Mouse (Mus musculus): ENCODE results near the gene 1700029P11Rik. TPM values are rescaled to one million over a fixed set of nuclear protein-coding genes. Genes with fewer than 3 reads are reported as not detected.
"Not testable (repeated sequence)": the region's sequence is repeated elsewhere in the genome, so short reads cannot be mapped to it uniquely, and the experiment has no call there.

1700029P11Rik gene
- total RNA-seq, 2 experiments from 2014 or later: not detected

DNA sequence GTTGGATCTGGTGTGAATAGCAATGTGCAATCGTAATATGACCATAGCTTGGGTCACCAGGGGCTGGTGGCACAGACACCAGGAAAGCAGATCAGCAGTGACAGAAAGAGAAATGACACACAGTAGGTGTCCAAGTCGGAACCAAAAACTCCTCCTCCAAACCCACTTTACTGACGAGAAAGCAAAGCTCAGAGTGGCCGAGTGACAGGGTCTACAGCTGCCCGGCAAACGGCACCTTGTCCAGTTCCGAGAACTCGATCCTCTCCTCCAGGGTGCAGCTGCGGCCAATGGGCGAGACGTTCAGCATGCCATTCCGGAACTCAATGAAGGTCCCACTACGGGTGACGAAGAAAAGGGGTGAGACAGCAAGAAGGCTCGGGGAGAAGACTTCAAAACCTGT is 24.9 kb upstream of the 1700029P11Rik start:
- no peak for DNase-seq (ENCODE audit: low spot score in 2 of 2)
- intact Hi-C loops (cut with DNase I): no loop called here

DNA sequence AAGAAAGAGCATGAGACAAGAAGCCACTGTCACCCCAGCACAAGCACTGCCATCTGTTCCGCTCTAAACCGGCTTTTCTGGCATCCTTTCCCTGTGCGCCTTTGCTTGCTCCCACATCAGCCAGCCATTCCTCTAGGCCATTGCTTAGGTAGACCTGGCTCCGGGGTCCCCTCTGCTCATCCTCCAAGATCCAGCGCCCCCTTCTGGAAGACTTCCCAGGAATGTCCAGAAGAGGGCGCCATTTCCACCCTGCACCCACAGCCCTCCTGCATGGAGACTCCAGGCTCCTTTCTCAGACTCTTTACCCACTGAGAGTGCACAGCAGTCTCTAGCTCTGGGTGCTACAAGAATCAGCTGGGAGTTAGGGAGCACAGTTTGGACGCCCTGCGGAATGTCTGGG is 23.9 kb upstream of the 1700029P11Rik start:
- DNase-seq (ENCODE audit: low spot score in 2 of 2): peak; percentile 51 to 56
- intact Hi-C loops (cut with DNase I): no loop called here

DNA sequence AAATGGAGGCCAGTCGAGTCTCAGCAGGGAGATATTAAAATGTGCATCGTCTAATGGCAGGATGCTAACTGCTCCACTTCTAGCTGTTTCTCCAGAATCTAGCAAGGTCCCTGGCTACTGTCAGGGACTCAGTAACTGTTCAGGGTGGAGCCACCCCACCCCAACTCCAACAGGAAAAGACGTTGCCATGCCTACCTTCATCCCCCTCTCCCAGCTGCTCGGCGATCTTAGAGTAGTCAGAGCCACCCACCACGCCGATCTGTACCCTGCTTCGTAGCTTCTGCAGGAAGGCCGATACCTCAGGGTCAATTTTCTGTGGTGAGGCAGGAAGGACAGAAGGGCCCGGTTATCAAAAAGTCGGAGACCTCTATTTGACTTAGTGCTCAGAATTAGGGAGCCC is 22.7 kb upstream of the 1700029P11Rik start:
- peak in 1 of 2 experiments; percentile 38 for DNase-seq (ENCODE audit: low spot score in 2 of 2)
- intact Hi-C loops (cut with DNase I): no loop called here

DNA sequence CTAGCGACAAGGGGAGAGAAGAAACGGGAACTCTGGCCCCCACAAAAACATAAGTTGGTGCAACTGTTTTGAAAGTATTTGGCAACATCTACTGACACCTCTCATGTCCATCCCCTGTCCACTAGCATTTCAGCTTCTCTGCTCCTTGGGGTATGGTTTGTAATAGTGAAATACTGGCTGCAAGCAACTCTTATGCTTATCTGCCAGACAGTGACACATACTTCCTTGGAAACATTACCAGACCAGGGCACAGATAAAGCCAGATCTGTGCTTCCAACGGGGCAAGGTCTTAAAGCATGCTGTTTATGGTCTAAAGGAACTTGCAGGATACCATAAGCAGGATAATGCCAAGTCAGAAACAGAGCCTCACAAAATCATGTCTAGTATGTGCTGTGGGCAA is 21.4 kb upstream of the 1700029P11Rik start:
- intact Hi-C loops (cut with DNase I): loop anchor here (2.0 kb wide), 1 partner anchor 20 kb away; no protein-coding TSS in a partner anchor
- DNase-seq (ENCODE audit: low spot score in 2 of 2): no peak

DNA sequence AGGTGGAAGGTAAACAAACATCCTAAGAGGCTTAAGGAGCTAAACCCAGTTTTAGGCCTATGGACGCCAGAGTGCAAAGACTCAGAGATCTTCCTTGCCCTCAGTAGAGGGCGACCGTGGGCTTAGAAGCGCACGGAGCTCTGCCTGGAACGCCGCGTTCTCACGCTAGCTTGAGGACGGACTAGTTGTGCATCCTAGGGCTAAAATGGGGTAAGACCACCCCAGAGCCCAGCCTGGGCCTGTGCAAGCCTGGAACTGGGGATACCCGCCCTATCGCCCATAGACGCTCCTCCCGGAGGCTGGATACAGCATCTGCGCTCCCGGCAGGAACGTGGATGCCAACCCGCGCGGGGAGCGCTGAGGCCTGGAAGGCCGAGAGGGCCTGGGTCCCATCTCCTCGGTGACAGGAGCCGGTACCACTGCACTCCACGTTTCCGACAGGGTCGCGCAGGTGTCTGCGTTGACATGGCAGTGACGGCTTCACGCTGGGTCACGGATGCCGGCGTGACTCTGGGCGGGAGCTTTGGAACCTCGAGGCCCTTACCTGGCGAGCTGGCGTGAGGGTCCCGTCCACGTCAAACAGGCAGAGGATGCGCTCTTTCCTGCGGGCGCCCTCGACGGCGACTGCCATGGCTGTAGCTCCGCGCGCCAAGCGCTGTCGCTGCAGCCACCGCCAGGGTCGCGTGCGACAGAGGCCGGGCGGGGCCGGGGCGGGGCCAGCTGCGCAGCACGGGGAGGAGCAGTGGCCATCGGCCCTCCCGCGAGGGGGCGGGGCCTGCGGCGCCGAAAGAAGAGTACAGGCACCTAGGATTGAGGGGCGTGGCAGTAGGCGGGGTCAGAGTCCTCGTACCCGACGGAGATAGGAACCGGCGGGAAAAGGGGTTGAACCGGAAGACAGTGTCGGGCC is 19.9 kb upstream of the 1700029P11Rik start, which contains the start of gene Pmm1:
Gene Pmm1 (minus strand): TSS at position 760 of the 907 bp plus-strand sequence.
- intact Hi-C loops (cut with DNase I): loop anchor here (2.0 kb wide), 1 partner anchor 28 kb away; no protein-coding TSS in a partner anchor
- peak; percentile 95 to 96 for DNase-seq (ENCODE audit: low spot score in 2 of 2)

DNA sequence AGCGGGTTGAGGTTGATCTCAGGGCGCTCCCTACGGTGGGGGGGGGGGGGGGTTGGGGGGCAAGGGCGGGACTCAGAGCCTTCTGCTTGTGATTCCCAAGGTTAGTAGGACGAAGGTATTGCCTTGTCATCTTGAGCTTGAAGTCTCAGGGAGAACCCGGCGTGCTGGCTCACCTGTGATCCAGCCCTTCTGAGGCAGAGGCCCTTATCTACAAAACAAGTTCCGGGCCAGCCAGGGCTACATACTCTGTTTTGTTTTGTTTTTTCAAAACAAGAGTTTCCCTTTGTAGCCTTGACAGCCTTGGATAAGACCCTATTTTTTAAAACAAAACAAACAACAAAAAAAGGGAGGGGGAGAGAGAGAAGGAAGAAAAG is 19.3 kb upstream of the 1700029P11Rik start:
- intact Hi-C loops (cut with DNase I): loop anchor here (2.0 kb wide), 1 partner anchor 28 kb away; no protein-coding TSS in a partner anchor
- no peak for DNase-seq (ENCODE audit: low spot score in 2 of 2)

DNA sequence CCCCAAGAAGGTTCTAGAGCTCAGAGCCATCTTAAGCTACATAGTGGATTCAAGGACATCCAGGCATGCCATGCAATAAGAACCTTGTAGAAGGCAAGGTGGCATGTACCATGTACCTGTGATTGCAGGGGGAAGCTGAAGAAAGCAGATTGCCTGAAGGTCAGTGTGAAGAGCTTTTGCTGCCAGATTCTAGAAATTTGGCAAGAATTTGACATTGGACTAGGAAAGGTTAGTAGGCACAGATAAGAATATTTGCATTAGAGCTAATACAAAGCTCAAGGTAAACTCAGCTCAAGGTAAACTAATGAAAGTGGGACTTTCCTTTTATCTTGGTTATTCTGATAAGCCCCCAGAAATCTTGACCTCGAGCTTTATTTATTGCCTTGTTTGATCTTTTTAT is 16.1 kb upstream of the 1700029P11Rik start:
- no peak for DNase-seq (ENCODE audit: low spot score in 2 of 2)
- intact Hi-C loops (cut with DNase I): no loop called here

DNA sequence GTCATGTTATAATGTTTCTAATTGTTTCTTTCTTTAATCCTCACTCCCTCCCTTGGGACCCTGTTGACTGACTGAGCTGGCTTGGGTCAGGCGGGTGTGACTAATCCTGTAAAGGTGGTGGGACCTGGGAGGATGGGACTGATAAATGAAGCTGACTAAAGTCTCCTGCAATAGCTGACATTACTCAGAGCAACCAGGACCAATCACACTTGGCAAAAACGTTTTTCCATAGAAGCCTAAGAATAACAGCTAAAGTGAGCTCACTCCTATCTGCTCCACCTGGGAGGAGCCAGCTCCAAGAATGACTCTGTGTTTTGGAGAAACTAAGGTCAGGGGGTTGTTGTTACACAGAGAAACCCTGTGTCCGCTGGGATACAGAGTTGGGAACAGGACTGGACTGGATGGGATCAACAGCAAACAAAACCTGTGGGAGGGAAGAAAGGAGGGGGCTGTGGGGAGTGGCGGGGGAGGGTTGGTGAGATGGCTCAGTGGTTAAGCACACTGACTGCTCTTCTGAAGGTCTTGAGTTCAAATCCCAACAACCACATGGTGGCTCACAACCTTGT is 15.3 kb upstream of the 1700029P11Rik start:
- DNase-seq (ENCODE audit: low spot score in 2 of 2): no peak
- intact Hi-C loops (cut with DNase I): no loop called here

DNA sequence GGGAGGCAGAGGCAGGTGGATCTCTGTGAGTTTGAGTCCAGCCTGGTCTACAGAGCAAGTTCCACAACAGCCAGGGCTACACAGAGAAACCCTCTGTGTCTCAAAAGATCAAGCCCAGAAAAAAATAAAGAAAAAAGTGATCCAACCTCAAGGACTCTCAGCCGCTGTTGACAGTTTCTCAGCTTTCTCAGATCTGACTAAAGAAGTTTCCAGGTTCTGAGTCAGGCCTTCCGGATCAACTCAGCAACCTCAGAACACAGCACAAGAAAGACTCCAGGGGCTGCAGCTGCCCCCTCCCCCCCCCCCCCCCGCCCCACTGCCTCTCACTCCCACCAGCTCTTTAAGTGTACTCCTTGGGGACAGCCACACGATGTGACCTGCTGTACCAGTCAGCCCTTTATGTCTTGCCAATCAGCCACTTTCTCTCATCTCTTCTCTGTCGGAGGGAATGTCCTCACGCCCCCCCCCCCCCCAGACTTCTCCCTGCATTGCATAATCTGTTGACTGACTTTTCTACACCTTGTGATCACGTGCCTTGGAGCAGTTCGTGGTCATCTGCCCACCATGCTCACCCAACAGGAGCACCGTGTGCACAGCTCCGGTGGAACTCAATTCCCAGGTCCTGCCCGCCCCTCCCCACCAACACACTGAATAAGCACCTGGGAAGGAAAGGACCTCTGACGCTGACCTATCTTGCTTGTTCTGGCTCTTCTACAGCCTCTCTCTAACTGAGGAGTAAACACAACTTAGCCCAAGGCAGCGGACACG is 14.1 kb upstream of the 1700029P11Rik start:
- DNase-seq (ENCODE audit: low spot score in 2 of 2): no peak
- intact Hi-C loops (cut with DNase I): no loop called here

DNA sequence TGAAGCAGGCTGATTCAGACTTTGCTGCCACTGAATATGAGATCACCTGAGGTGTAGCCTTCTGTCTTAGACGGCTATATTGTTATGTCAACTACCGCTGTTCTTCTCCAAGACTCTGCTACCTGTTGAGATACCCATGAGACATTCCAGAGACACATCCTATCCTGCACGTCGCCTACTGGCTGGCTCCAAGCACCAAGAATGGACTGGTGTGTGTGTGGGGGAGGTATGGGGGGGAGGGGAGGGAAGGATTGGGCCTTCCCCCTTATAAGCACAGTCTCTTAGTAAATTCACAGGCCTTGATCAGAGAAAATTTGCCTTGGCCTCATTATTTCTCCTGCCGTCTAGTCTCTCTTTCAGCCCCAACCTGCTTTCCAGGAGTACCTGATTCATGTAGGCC is 12.5 kb upstream of the 1700029P11Rik start:
- intact Hi-C loops (cut with DNase I): no loop called here
- no peak for DNase-seq (ENCODE audit: low spot score in 2 of 2)

DNA sequence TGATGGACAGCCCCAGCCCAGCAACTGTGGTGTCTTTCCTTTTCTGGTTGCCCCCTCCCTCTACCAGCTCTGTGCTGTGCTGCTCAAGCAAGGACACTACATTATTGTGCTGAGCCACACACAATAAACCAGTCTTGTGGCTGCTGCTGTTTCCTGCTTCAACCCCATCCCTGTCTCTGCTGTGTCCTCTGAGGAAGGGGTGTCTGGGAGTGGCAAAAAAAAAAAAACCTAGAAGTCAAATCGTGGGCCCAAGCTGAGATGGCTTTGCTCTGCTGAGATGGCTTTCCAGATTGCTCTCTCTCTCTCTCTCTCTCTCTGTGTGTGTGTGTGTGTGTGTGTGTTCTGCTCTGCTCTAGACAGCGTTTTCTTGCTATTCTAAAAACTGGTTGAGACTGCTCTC is 11.9 kb upstream of the 1700029P11Rik start:
- DNase-seq (ENCODE audit: low spot score in 2 of 2): no peak
- intact Hi-C loops (cut with DNase I): no loop called here

DNA sequence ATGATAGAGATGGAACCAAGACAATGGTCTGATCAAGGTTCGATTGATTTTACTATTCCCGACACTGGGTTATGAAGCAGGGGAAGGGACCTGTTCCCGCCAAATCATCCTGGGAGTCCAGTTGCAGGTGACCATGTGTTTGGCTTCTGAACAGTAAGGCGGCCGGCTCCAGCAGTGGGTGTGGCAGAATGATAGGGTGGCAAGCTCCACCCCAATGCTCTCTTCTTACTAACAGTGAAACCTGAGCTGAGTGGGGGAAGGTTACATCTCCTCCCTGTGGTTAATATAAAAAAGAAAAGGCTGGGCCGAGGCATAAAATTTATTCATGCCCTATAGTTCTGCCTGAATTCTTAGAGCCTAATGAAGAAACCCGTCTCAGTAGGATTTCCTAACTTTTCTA is 11.2 kb upstream of the 1700029P11Rik start:
- intact Hi-C loops (cut with DNase I): no loop called here
- DNase-seq (ENCODE audit: low spot score in 2 of 2): no peak

DNA sequence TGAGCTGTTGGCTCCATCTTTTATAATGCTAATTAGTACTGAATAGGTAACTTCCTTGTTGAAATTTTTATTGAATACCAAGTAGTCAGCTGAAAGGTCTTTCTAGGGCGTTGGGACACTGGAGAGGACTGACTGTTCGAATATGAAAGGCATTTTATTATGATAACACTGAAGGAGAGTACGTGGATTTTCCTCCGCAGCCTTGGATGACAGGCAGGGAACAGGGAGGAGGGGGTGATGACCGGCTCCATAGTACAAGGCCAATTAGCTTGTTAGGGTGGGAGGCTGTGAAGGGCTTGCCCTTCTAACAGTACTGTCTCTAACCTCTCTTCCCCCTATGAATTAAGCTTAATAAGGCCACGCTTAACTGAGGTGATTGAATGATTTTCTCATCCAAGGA is 10.7 kb upstream of the 1700029P11Rik start:
- intact Hi-C loops (cut with DNase I); DNase-seq (ENCODE audit: low spot score in 2 of 2): not testable (repeated sequence)

DNA sequence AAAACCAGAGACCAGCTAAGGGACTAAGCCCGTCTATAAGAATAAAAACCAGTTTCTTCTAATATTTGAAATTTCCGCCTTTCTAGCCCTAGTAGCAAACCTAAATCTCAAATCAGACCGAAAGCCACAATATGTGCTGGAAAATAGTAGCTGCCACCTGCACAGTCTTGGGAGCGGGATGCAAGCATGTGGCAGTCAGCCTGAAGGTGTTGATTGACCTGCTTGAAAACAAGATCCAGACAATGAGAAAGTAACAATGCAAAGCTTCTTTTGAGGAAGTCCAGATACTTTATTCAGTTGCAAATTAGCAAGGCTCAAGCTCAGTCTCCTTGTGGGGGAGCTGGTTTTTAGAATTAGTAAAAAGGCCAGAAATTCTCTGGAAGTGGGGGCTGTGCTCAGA is 9.8 kb upstream of the 1700029P11Rik start:
- intact Hi-C loops (cut with DNase I); DNase-seq (ENCODE audit: low spot score in 2 of 2): not testable (repeated sequence)

DNA sequence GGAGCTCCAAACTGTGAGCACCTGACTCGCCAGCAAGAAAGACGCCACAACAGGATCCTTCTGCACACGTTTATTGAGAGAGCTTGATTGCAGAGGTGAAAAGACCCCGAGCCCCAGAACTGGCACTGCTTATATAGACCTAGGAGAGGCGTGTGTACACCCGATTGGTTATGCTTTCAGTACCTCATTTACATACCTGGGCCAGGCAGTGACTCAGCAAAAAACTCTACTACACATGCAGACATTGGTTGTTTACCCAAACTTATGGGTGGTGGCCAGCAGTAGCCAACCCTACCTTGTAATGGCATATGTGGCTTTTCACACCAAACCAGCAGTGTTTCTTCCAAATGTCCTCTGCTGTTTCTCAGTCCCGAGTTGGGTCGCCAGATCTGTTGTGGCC is 5.2 kb upstream of the 1700029P11Rik start:
- DNase-seq (ENCODE audit: low spot score in 2 of 2); intact Hi-C loops (cut with DNase I): not testable (repeated sequence)

DNA sequence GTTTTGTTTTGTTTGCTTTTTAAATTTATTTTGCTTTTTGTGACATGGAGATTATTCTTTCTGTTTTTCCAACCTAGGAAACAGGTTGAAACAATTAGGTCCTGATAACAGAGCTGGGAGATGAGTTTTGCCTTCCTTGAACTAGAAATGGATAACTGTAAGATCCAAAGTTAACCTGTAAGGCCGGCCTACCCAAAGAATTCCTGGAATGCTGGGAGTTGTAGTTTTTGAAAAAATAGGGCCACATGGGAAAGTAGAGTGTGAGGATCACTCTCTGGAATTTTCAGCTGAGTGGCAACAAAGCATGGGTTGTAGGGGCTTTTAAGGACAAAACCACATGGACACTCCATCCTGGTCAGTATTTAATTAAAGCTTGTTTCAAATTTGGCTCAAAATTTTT is 1.8 kb downstream of the 1700029P11Rik start:
- intact Hi-C loops (cut with DNase I): no loop called here
- DNase-seq (ENCODE audit: low spot score in 2 of 2): no peak

DNA sequence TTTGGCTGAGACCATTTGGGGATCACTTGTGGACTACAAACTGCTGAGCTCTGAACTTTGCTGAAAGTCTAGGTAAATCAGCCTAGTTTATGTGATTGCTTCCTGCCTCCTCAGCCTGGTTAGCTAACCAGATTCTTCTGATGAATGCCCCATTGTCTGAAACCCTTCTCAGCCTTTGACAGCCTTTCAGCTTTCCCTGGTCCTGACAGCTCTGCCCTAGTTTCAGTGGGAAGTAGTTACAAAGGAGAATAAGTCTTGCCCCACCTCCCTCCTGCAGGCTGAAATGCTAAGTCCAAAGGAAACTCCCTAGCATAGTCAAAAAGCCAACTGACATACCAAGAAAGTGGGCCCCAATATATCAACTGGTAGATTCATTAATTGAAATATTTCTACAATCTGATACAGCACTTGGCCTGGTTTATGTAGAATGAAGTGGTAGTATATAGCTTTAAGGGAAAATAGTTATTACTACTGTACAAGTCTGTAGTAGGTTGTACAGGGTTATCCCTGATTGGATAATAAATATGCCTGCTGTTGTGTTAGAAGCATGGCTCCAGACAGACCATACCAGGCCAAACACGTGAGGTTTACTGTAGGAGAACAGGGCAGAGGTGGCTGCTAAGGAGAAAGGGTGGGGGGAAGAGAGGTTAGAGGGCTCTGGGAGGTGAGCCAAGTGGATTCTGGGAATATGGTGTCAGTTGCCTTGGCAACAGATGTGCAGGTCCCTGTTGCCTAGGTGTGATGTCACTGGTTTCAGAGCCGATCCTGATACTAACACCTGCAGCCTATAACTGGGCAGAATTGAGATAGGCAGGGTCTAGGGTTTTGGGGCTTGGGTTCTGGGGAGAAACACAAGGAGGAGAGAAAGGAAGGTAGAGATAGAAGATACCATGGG is 5.2 kb downstream of the 1700029P11Rik start:
- intact Hi-C loops (cut with DNase I): no loop called here
- DNase-seq (ENCODE audit: low spot score in 2 of 2): no peak

DNA sequence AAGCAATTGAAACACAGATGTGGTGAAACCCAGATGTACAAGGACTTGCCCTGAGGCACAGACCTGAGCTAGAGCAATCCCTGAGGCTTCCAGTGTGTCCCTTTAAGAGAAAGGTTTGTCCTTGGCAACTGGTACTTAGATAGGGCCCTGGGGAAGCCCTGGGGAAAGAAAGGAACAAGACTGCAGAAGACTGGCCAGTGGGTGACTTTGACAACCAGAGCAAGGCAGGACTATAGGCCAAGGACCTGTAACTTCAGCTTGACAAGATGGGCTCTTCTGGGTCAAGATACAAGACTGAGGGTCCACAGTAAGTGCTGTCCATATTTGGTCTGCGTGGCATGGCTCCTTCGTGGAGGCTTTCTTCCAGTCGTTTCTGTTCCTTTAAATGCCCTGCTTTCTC is 7.3 kb downstream of the 1700029P11Rik start, which contains the start of gene Xrcc6:
Gene Xrcc6 (plus strand): TSS at position 190 of the 400 bp plus-strand sequence.
- intact Hi-C loops (cut with DNase I): loop anchor here (2.0 kb wide), 1 partner anchor 27 kb away; the partner anchor contains the start of gene Pmm1

More for the DNA sequence above, 7.3 kb downstream of the 1700029P11Rik start, which contains the start of gene Xrcc6:
- no peak for DNase-seq (ENCODE audit: low spot score in 2 of 2)
